Mouse (Mus musculus): ENCODE results near the gene Gpr50. TPM values are rescaled to one million over a fixed set of nuclear protein-coding genes. Genes with fewer than 3 reads are reported as not detected.

Gene Gpr50
- polyA plus RNA-seq (2014; fragmentation: Illumina TruSeq; extraction: RNeasy Lipid Tissue Mini Kit (QIAGEN cat#74804); ENCODE audit: insufficient read depth, low read depth, low replicate concordance), result not detected

DNA sequence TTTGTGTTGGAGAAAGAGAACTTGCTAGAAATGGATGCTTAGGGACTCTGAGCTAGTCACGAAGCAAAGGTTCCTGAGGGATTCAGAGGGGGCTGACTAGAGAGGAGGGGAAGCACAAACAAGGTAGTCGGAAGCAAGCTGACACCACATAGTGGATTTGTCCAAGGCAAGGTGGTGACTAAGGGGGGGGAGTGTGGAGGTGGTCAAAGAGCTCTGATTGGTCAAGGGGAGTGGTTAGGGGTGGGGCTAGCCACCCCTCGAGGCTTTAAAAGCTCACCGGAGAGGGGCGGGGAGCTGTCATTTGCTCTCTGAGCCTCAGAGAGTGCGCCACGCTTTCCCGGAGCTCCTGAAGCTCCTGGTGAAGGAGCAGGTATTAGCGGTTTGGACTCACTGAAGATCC lies at the start of gene Gpr50:
Gene Gpr50, plus strand, starts transcription at position 294 of the 400 bp plus-strand sequence.

Other genes starting within 250 kb of the Gpr50 start
- 23.6 TPM for gene Cd99l2, start 170.8 kb upstream of the Gpr50 start, polyA plus RNA-seq (2014; fragmentation: Illumina TruSeq; extraction: RNeasy Lipid Tissue Mini Kit (QIAGEN cat#74804); ENCODE audit: insufficient read depth, low read depth, low replicate concordance)
- gene Hmgb3, start 107.7 kb upstream of the Gpr50 start, polyA plus RNA-seq (2014; fragmentation: Illumina TruSeq; extraction: RNeasy Lipid Tissue Mini Kit (QIAGEN cat#74804); ENCODE audit: insufficient read depth, low read depth, low replicate concordance), result 13.9 TPM
- 14.2 TPM for gene Vma21, start 152.3 kb downstream of the Gpr50 start, polyA plus RNA-seq (2014; fragmentation: Illumina TruSeq; extraction: RNeasy Lipid Tissue Mini Kit (QIAGEN cat#74804); ENCODE audit: insufficient read depth, low read depth, low replicate concordance)

All from lung, adult 10 weeks (tissue).